In the genomic region with DNA sequence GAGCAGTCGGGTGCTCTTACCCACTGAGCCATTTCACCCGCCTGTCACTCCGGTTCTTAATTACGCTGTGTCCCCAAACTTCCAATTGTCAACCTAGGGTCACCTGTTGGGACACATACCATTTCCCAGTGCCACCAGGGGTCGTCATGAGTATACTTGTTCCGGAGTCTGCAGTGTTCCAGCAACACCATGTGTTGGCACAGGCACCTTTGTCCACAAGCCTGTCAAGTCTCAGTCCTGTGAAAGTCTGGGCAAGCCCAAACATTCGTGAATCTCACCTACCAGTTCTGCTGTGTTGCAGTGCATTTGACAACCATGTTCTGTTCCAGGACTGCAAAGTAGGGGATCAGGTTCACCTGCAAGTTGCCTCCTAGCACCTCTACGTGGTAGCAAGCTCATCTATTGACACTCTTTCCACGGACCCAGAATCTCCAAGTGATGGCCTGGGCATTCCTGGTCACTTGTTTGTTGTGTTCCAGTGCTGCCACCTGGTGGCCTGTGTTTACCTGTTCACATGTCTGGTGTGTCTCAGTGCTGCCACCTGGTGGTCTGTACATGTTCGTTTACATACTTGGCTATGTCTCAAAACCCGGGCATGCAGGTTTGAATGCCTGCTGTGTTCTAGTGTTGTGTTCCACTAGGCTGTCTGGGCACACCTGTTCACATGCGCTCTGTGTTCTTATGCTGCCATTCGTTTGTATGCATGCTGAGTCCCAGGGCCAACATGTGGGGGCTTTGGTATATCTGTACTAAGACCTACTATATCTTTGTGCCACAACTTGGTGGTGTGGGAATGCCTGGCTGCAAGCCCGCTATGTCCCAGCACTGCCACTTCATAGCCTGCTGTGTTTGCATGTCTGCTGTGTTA, we compare ENCODE assay signal across 8 mouse cellular contexts. TPM values are rescaled to one million over a fixed set of nuclear protein-coding genes. Genes with fewer than 3 reads are reported as not detected.
DNase-seq lines count a peak whose midpoint lies in the region; ATAC-seq lines count a peak whose summit lies in the region.

No protein-coding gene starts in this region.

- peak; percentile 87 for ATAC-seq in inflammation-experienced regulatory T-cells, adult 6 months
- peak; percentile 85 for ATAC-seq in megakaryocyte-erythroid progenitor cell, adult 5-6 weeks (replicated peaks; ENCODE audit: low FRiP score, low TSS enrichment, poor library complexity, severe bottlenecking)

- DNase-seq in adrenal gland, adult (ENCODE audit: inconsistent age in 2 of 2, low spot score in 1 of 2), result peak; percentile 92 to 97
- peak; percentile 100 for DNase-seq in embryo, embryonic 10.5 days (ENCODE audit: low spot score)
- peak; percentile 78 for DNase-seq in gastrocnemius, postnatal 25 days
- DNase-seq in left cerebral cortex, adult 9 months (ENCODE audit: low spot score in 2 of 2), result peak; percentile 72 to 98
- DNase-seq in right cerebral cortex, postnatal 25 days, result peak; percentile 85
- peak; percentile 88 to 93 for DNase-seq in urinary bladder, postnatal 36 days (ENCODE audit: low spot score in 2 of 2)

RNA-seq across cellular contexts. Expression of a gene that starts 19.0 kb away (rescaled TPM):
- total RNA-seq in gastrocnemius, postnatal 25 days (2021), result 1 to 10 TPM; 5.3 to 5.5 TPM
- under 1 TPM in 1 of 3 experiments, not detected in 2; 0.38 TPM for polyA plus RNA-seq in inflammation-experienced regulatory T-cells, adult 6 months (2017; shearing (Covaris generic))
- total RNA-seq in megakaryocyte-erythroid progenitor cell, adult 5-6 weeks (2014; fragmentation: Nextera tagmentation), result 8.3 and 18.4 TPM in 2 replicates
- total RNA-seq in megakaryocyte-erythroid progenitor cell, adult 5-6 weeks (2017), result 14.1 and 24.2 TPM in 2 replicates

Comparison
In these comparisons a context has a peak if more than half of its experiments do, and no peak if none do; other contexts are left out.
1. Peak in every context shown above with its lines: DNase-seq and ATAC-seq.